Mouse (Mus musculus) kidney, adult 2 months (tissue): ENCODE data around the gene Pak1. TPM values are rescaled to one million over a fixed set of nuclear protein-coding genes. Genes with fewer than 3 reads are reported as not detected.
"Not testable (repeated sequence)": the region's sequence is repeated elsewhere in the genome, so short reads cannot be mapped to it uniquely, and the experiment has no call there.

Experiments used
- DNase-seq: peaks from one replicate; pipeline ENCODE4 v3.0.0; 2021
- H3K27ac ChIP-seq: fragments of 200-500 bp; 2 replicates; pipeline ENCODE4 v1.5.1; 2012; ENCODE audit warnings: low read depth, low read length, control low read depth, inconsistent platforms; ENCODE audit not compliant: insufficient read depth
- H3K27me3 ChIP-seq: fragments of 200-500 bp; replicated peaks from 2 replicates; pipeline ENCODE4 v1.6.1; 2012; ENCODE audit warnings: mild to moderate bottlenecking, moderate library complexity, low read length, inconsistent platforms; ENCODE audit not compliant: control insufficient read depth, insufficient read depth
- H3K36me3 ChIP-seq: fragments of 200-500 bp; 2 replicates; pipeline ENCODE4 v1.6.1; 2012; ENCODE audit warnings: mild to moderate bottlenecking, moderate library complexity, low read length, inconsistent platforms; ENCODE audit not compliant: control insufficient read depth, insufficient read depth
- H3K4me1 ChIP-seq: fragments of 200-500 bp; 2 replicates; pipeline ENCODE4 v1.6.1; 2011; ENCODE audit warnings: low read length; ENCODE audit not compliant: control insufficient read depth, insufficient read depth
- H3K4me3 ChIP-seq: fragments of 200-500 bp; 2 replicates; pipeline ENCODE4 v1.5.1; 2011; ENCODE audit warnings: mild to moderate bottlenecking, low read depth, low read length, control low read depth; ENCODE audit not compliant: insufficient read depth
- CTCF ChIP-seq: fragments of 200-500 bp; conservative IDR thresholded peaks from 2 replicates; pipeline ENCODE4 v1.5.1; 2011; ENCODE audit warnings: low read depth, mild to moderate bottlenecking, control low read depth, low read length, moderate library complexity, mixed read lengths; ENCODE audit not compliant: insufficient read depth, insufficient read length
- POLR2A ChIP-seq: fragments of 200-500 bp; IDR thresholded peaks from one replicate; pipeline ENCODE4 v1.6.1; 2011; ENCODE audit warnings: low read depth, low read length, control low read depth
- WGBS: fragments of 180-500 bp; shearing (Covaris S2); methylation state at CpG from one replicate; pipeline ENCODE4 v1.1.7; 2018; 5-methylcytosine and 5-hydroxymethylcytosine counted together
- polyA plus RNA-seq: library from polyadenylated mRNA; depleted of rRNA; stranded (reverse); fragments of >200 nt; gene quantifications from 2 replicates; pipeline ENCODE4 v1.2.3, GENCODE M21; 2012

Pak1 gene
- polyA plus RNA-seq, 1 experiment = 30.3 TPM

- Histone ChIP-seq H3K27ac (no peak overlapping the region), H3K27me3 (no peaks in the 10 kb centered on the region), H3K4me1 (peaks cover 6% of the 10 kb centered on the region; the same call in 1 of the 2 replicates), H3K4me3 (no peak overlapping the region), H3K36me3 (no peaks in the 10 kb centered on the region)
- TF ChIP-seq CTCF = no peak
- WGBS = 57% methylated on average over 5 of the region's 5 CpGs
- DNase-seq = peak; percentile 23
Observed at GRCm38 (mm10) chr7:97841311-97841710, 53.0 kb downstream of the Pak1 start.

GRCm38 (mm10) chr7:97842332-97842731 lies 54.0 kb downstream of the Pak1 start:
- no peak overlapping the region for H3K27ac ChIP-seq
- no peaks in the 10 kb centered on the region for H3K36me3 ChIP-seq
- peaks cover 6% of the 10 kb centered on the region; the same call in 1 of the 2 replicates for H3K4me1 ChIP-seq
- DNase-seq = no peak
- no peaks in the 10 kb centered on the region for H3K27me3 ChIP-seq
- TF ChIP-seq POLR2A (no peak), CTCF (no peak)
- no peak overlapping the region for H3K4me3 ChIP-seq
- 67% methylated on average over 2 of the region's 2 CpGs for WGBS

GRCm38 (mm10) chr7:97842806-97843570 lies 54.6 kb downstream of the Pak1 start:
- H3K36me3 ChIP-seq = no peaks in the 10 kb centered on the region
- no peak overlapping the region for H3K27ac ChIP-seq
- H3K4me3 ChIP-seq = peak overlapping the region; percentile 54
- 16% methylated on average over 21 of the region's 22 CpGs for WGBS
- peak; percentile 79 for DNase-seq
- H3K27me3 ChIP-seq = no peaks in the 10 kb centered on the region
- peaks cover 4% of the 10 kb centered on the region; the same call in 1 of the 2 replicates for H3K4me1 ChIP-seq
- TF ChIP-seq POLR2A (peak; percentile 17), CTCF (peak; percentile 32)

- Histone ChIP-seq H3K27me3 (no peaks in the 10 kb centered on the region), H3K4me1 (no peaks in the 10 kb centered on the region; the same call in 1 of the 2 replicates), H3K4me3 (no peak overlapping the region), H3K27ac (no peak overlapping the region), H3K36me3 (no peaks in the 10 kb centered on the region)
- TF ChIP-seq CTCF (no peak), POLR2A (no peak)
- WGBS = 82% methylated on average over 3 of the region's 3 CpGs
- no peak for DNase-seq
Observed at GRCm38 (mm10) chr7:97844419-97844818, 56.1 kb downstream of the Pak1 start.

- Histone ChIP-seq H3K4me1 (no peaks in the 10 kb centered on the region; the same call in 1 of the 2 replicates), H3K4me3 (no peak overlapping the region), H3K36me3 (no peaks in the 10 kb centered on the region), H3K27me3 (no peaks in the 10 kb centered on the region), H3K27ac (no peak overlapping the region)
- 39% methylated on average over 2 of the region's 2 CpGs for WGBS
- DNase-seq = peak; percentile 84
- TF ChIP-seq POLR2A (no peak), CTCF (no peak)
Observed at GRCm38 (mm10) chr7:97845546-97845945, 57.2 kb downstream of the Pak1 start.

GRCm38 (mm10) chr7:97846539-97846938 lies 58.2 kb downstream of the Pak1 start:
- DNase-seq = no peak
- TF ChIP-seq CTCF = no peak
- TF ChIP-seq POLR2A = no peak
- no peak overlapping the region for H3K4me3 ChIP-seq
- no peak overlapping the region for H3K27ac ChIP-seq
- H3K27me3 ChIP-seq = no peaks in the 10 kb centered on the region
- no peaks in the 10 kb centered on the region for H3K36me3 ChIP-seq
- H3K4me1 ChIP-seq = no peaks in the 10 kb centered on the region; the same call in 1 of the 2 replicates

GRCm38 (mm10) chr7:97849557-97849956 lies 61.2 kb downstream of the Pak1 start:
- H3K27me3 ChIP-seq, H3K4me1 ChIP-seq, DNase-seq, H3K27ac ChIP-seq, H3K36me3 ChIP-seq, H3K4me3 ChIP-seq: not testable (repeated sequence)
- WGBS = 75% methylated on average over 3 of the region's 3 CpGs
